Mouse (Mus musculus) retina, postnatal 7 days (tissue): ENCODE data around the gene Pitpna.
A peak's percentile ranks its signal among the peaks of the same experiment; 100 is the strongest.
"Not testable (repeated sequence)": the region's sequence is repeated elsewhere in the genome, so short reads cannot be mapped to it uniquely, and the experiment has no call there.

Source experiments
- DNase-seq: peaks from one replicate; pipeline ENCODE4 v3.0.0-alpha.2; 2012; ENCODE audit warnings: low read depth, low spot score

Pitpna gene

GRCm38 (mm10) chr11:75588285-75588941 lies 516 bp downstream of the Pitpna start:
- DNase-seq: no peak

- no peak for DNase-seq
Measured at GRCm38 (mm10) chr11:75592612-75593011, 4.7 kb downstream of the Pitpna start.

DNA sequence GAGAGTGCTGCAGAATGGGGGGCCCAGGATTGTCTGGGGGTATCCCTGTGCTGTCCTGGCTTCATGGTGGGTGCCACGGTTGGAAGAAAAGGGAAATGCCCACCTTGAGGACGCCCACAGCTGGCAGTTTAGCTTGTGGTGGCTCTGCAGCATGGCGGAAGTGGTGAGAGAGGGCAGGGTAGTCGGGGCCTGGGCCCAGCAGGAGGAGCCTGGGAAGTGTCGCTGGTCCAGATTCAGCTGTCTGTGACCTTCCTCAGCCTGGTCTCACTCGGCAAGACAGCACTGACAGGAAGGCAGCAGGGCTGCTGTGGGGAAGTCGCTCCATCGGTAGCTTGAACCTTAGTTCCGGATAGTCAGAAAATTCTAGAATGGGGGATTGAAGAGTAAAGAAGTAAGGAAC lies 6.5 kb downstream of the Pitpna start:
- DNase-seq: no peak

DNA sequence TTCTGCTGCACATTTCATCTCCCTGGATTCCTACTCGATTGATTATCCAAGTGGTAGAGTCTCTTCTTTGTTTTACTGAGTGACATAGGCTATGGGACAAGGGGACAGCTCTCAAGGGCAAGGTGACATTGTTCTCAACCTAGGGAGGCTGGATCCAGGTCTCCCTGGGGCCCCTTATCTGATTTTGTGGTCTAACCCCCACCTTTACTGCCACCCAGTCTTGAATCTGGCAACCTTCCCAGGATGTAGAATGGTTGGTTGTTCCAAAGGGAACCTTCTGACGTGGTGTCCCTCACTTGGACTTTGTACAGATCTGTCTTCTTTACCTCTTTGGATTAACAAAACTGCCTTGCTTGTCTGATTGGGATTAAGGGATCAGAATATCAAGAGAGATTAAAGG lies 7.5 kb downstream of the Pitpna start:
- DNase-seq: no peak

GRCm38 (mm10) chr11:75595816-75596215 lies 7.9 kb downstream of the Pitpna start:
- peak; percentile 42 for DNase-seq

- DNase-seq: no peak
Measured at GRCm38 (mm10) chr11:75596726-75597255, 8.9 kb downstream of the Pitpna start.

DNA sequence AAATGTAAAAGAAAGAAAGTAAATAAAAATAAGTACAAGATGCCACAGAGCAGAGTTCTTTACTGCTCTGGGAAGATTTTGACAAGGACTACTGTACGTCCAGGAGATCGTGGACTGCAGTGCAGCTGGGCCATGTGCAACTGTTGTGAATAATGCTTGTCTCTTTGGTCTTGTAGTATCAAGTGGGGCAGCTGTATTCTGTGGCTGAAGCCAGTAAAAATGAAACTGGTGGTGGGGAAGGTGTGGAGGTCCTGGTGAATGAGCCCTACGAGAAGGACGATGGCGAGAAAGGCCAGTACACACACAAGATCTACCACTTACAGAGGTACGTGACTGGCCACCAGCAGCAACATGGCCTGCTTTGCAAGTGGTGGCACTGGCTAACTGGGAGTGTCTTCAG lies 10.1 kb downstream of the Pitpna start:
- DNase-seq: no peak

- DNase-seq: not testable (repeated sequence)
Measured at GRCm38 (mm10) chr11:75599802-75600201, 11.9 kb downstream of the Pitpna start.

GRCm38 (mm10) chr11:75604826-75605225 lies 16.9 kb downstream of the Pitpna start:
- no peak for DNase-seq

- no peak for DNase-seq
Measured at GRCm38 (mm10) chr11:75605318-75605717, 17.4 kb downstream of the Pitpna start.

GRCm38 (mm10) chr11:75608776-75609175 lies 20.9 kb downstream of the Pitpna start:
- DNase-seq: no peak

DNA sequence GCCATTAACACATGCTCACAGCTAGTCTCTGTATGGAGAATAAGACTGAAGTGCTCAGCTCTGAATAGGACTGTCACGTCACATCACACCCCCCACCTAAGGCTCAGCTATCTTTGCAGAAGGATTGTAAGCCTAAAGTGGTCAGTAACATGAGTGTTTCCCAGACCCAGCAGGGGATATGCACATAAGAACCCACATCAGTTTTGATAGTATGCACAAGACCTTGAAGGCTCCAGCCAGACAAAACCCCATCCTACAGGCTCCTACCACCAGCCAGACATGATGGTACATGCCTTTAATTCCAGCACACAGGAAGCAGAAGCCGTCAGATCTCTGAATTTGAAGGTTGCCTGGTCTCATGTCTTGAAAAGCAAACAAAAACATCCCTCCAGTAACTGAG lies 22.1 kb downstream of the Pitpna start:
- DNase-seq: no peak

DNA sequence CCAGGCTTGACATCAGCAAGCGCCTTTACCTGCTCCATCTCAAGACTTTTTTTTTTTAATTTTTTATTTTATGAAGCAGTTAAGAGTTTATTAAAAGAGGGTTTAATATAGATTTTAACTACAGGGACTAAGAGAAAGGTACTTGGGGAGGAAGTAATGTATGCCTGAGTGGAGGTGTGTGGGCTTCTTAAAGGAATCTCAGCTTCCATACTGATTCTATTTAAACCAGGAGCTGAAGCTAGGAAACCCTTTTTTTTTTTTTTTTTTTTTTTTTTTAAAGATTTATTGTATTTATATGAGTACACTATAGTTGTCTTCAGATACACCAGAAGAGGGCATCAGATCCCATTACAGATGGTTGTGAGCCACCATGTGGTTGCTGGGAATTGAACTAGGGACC lies 26.9 kb downstream of the Pitpna start:
- DNase-seq: no peak

- no peak for DNase-seq
Measured at GRCm38 (mm10) chr11:75615556-75615955, 27.7 kb downstream of the Pitpna start.

- DNase-seq: no peak
Measured at GRCm38 (mm10) chr11:75619133-75619532, 31.2 kb downstream of the Pitpna start.

DNA sequence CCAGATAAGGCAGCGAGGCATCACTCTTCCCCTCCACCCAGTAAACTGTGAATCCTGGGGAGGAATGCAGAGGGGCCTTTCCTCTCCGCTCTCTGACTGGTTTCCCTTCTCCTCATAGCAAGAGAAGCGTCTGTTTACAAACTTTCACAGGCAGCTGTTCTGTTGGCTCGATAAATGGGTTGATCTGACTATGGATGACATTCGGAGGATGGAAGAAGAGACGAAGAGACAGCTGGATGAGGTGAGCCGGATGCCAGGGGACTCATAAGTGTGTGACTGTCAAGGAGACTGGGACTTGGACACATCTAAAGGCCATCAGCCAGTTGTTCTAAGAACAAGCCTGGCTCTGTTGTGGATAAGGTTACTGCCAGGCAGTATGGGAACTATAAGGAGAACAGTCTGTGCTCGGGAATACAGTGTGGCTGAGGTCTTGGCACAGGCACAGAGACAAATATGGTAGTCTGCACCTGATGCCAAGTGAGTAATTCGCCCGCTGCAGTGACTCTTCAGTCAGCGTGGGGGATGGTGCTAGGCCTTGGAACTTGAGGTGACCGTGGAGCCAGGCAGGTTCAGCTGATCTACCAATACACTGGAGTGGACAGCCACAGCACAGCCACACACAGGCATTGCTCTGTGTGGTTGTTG lies 32.4 kb downstream of the Pitpna start:
- no peak for DNase-seq

DNA sequence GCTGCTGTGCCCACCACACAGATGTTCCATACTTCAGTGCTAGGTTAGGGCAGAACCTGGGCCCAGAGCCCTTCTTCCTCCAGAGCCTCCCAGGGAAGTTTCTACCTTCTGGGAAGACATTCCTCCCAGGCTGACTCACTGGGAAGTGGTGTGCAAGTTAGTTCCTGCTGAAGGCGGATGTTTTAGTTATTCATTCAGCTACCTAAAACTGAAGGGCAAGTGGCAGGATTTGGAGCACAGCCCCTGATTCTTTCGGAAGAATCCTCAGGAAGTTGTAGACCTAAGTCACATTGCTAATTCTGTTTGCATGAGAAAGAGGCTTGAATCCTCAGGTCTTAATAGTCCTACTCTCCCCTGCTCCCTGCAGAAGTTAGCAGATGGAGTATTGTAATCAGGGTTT lies 33.5 kb downstream of the Pitpna start:
- DNase-seq: no peak

- no peak for DNase-seq
Measured at GRCm38 (mm10) chr11:75622588-75623329, 34.9 kb downstream of the Pitpna start.

GRCm38 (mm10) chr11:75624102-75624554 lies 36.2 kb downstream of the Pitpna start:
- no peak for DNase-seq

DNA sequence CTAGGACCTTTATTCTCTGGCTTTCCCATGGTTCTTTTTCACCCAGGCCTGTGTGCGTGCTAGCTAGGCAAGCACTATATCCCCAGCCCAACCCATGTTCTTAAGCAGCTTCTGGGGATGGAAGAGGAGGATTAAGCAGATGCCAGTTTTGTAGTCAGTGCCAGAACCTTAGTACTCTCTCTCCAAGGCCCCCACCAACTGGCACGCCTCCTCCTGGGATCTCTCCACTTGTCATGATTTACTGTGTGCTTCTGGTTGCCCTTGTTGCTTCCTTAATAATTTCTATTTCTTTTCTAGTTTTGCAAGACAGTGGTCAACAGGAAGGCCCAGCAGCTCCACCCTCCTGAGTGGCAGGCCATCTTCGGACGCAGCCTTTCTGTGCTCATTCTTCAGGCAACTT lies 37.9 kb downstream of the Pitpna start:
- peak; percentile 31 for DNase-seq

DNA sequence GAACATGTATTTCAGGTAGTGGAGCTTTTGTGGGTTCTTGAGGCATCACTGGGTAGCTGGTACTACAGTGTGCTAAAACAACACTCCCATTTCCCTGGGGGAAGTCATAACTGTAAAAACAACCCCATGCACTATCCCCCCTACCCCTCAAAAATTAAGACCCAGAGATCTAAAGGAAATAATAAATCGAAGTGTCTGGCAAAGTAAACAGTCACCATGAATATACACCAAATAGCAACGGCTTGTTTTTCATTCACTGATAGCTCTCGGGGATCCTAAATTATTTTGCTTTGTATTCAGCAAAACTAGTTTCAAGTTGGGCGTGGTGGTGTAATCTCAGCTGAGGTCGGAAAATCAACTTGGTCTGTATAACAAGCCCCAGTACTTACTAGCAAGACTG lies 42.2 kb downstream of the Pitpna start:
- no peak for DNase-seq

DNA sequence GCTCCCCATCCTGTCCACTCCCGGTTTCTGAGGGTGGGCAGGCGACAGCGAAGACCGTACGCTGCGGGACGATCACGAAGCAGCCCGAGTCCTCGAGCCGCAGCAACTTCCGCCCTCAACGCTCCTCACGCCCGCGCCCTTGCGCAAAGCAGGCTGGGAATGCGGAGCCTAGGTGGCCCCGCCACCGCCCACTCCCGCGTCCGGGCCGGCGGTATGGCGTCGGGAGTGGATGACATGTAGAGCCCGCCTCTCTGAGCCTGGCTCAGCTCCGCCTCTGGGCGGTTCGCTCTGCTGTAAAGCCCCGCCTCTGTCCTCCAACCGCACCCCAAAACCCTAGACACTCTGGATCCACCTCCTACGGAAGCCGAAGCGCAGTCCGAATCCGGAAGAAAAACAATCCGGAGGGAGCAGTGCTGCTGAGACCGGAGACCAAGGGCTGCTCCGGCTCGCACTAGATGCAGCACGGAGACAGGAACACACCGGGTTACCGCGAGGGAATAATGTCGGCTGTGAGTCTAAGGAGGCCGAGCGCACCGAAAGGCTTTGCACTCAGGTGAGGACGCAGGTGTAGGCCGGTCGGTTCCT lies 42.8 kb downstream of the Pitpna start, which contains the start of gene Inpp5k:
Gene Inpp5k (plus strand): TSS at position 344 of the 585 bp plus-strand sequence.
- peak; percentile 89 for DNase-seq
